Mouse (Mus musculus): ENCODE results near the gene Tmub2. TPM values are rescaled to one million over a fixed set of nuclear protein-coding genes. Genes with fewer than 3 reads are reported as not detected.

Gene Tmub2
- polyA plus RNA-seq, 1 experiment from 2014 or later = 46.7 TPM

DNA sequence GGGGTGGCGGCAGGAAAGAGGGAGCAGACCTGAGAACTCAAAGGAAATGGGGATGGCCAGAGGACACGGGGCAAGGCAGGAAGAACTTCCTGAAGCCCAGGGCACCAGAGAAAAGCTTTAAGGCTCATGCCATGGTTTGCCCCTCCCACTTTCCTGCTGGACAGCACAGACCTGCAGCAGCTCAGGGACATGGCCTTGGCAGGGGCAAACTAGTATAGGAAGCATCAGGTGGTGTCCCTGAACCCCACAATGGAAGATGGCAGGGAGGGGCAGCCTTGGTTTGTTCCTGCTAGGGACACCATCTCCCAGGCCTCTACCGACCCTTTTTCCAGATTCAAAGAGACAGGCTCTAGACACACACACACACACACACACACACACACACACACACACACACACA, 20.6 kb downstream of the Tmub2 start:
- H3K27me3 ChIP-seq (ENCODE audit: control insufficient read depth, insufficient read depth, low read length) = no peaks in the 10 kb centered on the region
- no peak overlapping the region for H3K9ac ChIP-seq (ENCODE audit: low read length)
- peaks cover 12% of the 10 kb centered on the region for H3K4me1 ChIP-seq (ENCODE audit: control insufficient read depth, insufficient read depth, low read length)
- H3K4me2 ChIP-seq (ENCODE audit: low read depth, severe bottlenecking) = no peak overlapping the region
- H3K36me3 ChIP-seq (ENCODE audit: control insufficient read depth, insufficient read depth, low read length) = peaks cover 17% of the 10 kb centered on the region; the same call in 1 of the 2 replicates
- no peak overlapping the region for H3K4me3 ChIP-seq (ENCODE audit: low read depth, low read length)
- ATAC-seq (ENCODE audit: insufficient number of reproducible peaks, low FRiP score, low TSS enrichment, low read depth) = no peak
- no peaks in the 10 kb centered on the region for H3K9me3 ChIP-seq (ENCODE audit: control insufficient read depth, low read length)
- no peak for DNase-seq (ENCODE audit: low spot score)
- H3K27ac ChIP-seq (replicated peaks; ENCODE audit: low read depth, low read length) = no peak overlapping the region; the same call in 1 of the 2 replicates
- WGBS = 62% methylated on average over 3 of the region's 3 CpGs

DNA sequence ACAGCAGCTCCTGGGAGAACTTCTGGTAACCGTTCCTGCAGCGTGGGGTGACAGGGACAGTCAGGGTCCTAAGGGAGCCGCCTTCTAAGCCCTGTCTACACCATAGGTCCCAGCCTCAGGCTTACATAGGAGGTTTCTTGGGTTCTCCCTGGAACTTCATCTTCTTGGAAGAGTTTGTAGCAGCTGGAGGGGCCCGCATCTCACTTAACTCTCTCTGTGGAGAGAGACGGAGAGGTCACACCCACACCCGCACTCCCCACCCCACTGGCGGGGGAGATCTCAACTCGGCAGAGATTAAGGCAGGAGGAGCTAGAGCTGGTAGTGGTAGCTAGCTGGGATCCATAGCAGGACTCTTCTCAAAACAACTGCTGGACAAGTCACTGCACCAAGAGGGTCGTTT, 23.4 kb downstream of the Tmub2 start:
- H3K4me3 ChIP-seq (ENCODE audit: low read depth, low read length) = no peak overlapping the region
- ATAC-seq (ENCODE audit: insufficient number of reproducible peaks, low FRiP score, low TSS enrichment, low read depth) = no peak
- H3K4me2 ChIP-seq (ENCODE audit: low read depth, severe bottlenecking) = no peak overlapping the region
- no peak for DNase-seq (ENCODE audit: low spot score)
- H3K9ac ChIP-seq (ENCODE audit: low read length) = no peak overlapping the region
- no peaks in the 10 kb centered on the region for H3K9me3 ChIP-seq (ENCODE audit: control insufficient read depth, low read length)
- H3K27me3 ChIP-seq (ENCODE audit: control insufficient read depth, insufficient read depth, low read length) = no peaks in the 10 kb centered on the region
- H3K36me3 ChIP-seq (ENCODE audit: control insufficient read depth, insufficient read depth, low read length) = peaks cover 21% of the 10 kb centered on the region
- peaks cover 17% of the 10 kb centered on the region for H3K4me1 ChIP-seq (ENCODE audit: control insufficient read depth, insufficient read depth, low read length)
- H3K27ac ChIP-seq (replicated peaks; ENCODE audit: low read depth, low read length) = no peak overlapping the region
- 86% methylated on average over 9 of the region's 9 CpGs for WGBS

DNA sequence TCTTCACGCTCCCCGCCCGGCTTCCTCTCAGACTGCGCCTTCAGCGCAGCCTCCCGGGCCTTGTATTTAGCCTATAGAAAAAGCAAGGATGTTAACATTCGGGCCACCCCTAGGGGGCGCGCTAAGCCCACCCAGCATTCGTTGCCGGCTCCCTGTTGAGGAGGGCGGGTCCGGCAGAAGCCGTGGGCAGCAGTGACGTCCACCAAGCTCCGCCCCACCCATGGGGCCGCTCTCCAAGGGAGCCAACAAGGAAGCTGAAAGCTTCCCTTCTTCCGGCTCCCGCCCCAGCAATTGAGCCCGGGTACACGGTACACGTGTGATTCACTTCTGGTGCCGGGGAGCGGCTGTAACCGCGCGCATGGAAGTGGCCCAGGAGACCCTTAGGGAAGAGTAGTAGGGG, 24.2 kb downstream of the Tmub2 start:
- peak; percentile 99 for DNase-seq (ENCODE audit: low spot score)
- peak overlapping the region; percentile 65 for H3K4me2 ChIP-seq (ENCODE audit: low read depth, severe bottlenecking)
- H3K4me1 ChIP-seq (ENCODE audit: control insufficient read depth, insufficient read depth, low read length) = peaks cover 17% of the 10 kb centered on the region
- peak overlapping the region; percentile 46 for H3K9ac ChIP-seq (ENCODE audit: low read length)
- ATAC-seq (ENCODE audit: insufficient number of reproducible peaks, low FRiP score, low TSS enrichment, low read depth) = peak; percentile 82
- H3K4me3 ChIP-seq (ENCODE audit: low read depth, low read length) = peak overlapping the region; percentile 33
- WGBS = 1% methylated on average over 27 of the region's 27 CpGs
- 0 out of 2 replicates have a peak overlapping the region, but pooled peaks have one; percentile 37 for H3K27ac ChIP-seq (replicated peaks; ENCODE audit: low read depth, low read length)
- H3K27me3 ChIP-seq (ENCODE audit: control insufficient read depth, insufficient read depth, low read length) = no peaks in the 10 kb centered on the region
- H3K36me3 ChIP-seq (ENCODE audit: control insufficient read depth, insufficient read depth, low read length) = peaks cover 29% of the 10 kb centered on the region
- H3K9me3 ChIP-seq (ENCODE audit: control insufficient read depth, low read length) = no peaks in the 10 kb centered on the region

DNA sequence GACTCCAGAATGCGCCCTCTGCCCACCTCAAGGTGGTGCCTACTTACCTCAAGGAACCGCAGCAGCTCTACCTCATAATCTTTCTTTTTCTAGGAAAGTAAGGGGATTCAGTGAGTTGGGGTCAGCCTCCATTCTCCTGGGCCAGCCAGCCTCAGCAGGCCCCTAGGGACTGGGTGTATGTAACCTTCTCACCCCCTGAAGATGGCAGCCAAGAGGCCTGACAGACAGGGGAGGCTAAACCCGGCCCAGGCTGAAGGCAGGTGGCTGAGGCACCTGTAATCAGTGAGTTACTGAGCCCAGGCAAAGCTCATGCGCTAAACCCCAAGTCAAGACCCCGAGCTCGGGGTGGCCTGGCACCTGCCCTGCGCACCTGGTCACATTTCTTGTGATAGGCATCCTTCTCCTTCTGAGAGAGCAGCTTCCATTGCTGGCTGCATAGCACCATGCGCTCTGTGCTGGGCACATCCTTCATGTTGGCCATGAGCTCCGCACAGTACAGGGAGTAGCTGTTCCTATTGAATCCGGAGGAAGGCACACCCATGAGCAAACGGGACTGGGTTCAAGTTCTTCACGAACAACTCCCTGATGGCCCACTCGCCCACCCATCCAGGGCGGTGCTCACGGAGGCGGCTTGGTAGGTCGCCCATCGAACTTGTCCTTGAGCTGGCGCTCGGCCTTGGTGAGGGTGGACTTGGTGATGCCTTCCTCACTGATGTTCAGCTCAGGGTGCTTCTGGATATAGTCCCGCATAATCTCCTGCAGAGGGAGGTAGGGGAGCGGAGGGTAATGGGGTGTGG, 25.3 kb downstream of the Tmub2 start:
- H3K27ac ChIP-seq (replicated peaks; ENCODE audit: low read depth, low read length) = no peak overlapping the region
- ATAC-seq (ENCODE audit: insufficient number of reproducible peaks, low FRiP score, low TSS enrichment, low read depth) (0 out of 2 replicates have a peak, but pooled peaks have one; percentile 0), DNase-seq (ENCODE audit: low spot score) (peak; percentile 23)
- peaks cover 17% of the 10 kb centered on the region for H3K4me1 ChIP-seq (ENCODE audit: control insufficient read depth, insufficient read depth, low read length)
- H3K9me3 ChIP-seq (ENCODE audit: control insufficient read depth, low read length) = no peaks in the 10 kb centered on the region
- WGBS = 88% methylated on average over 22 of the region's 22 CpGs
- no peaks in the 10 kb centered on the region for H3K27me3 ChIP-seq (ENCODE audit: control insufficient read depth, insufficient read depth, low read length)
- no peak overlapping the region for H3K9ac ChIP-seq (ENCODE audit: low read length)
- peak overlapping the region; percentile 65 for H3K4me2 ChIP-seq (ENCODE audit: low read depth, severe bottlenecking)
- H3K4me3 ChIP-seq (ENCODE audit: low read depth, low read length) = peak overlapping the region; percentile 33
- peaks cover 32% of the 10 kb centered on the region for H3K36me3 ChIP-seq (ENCODE audit: control insufficient read depth, insufficient read depth, low read length)

DNA sequence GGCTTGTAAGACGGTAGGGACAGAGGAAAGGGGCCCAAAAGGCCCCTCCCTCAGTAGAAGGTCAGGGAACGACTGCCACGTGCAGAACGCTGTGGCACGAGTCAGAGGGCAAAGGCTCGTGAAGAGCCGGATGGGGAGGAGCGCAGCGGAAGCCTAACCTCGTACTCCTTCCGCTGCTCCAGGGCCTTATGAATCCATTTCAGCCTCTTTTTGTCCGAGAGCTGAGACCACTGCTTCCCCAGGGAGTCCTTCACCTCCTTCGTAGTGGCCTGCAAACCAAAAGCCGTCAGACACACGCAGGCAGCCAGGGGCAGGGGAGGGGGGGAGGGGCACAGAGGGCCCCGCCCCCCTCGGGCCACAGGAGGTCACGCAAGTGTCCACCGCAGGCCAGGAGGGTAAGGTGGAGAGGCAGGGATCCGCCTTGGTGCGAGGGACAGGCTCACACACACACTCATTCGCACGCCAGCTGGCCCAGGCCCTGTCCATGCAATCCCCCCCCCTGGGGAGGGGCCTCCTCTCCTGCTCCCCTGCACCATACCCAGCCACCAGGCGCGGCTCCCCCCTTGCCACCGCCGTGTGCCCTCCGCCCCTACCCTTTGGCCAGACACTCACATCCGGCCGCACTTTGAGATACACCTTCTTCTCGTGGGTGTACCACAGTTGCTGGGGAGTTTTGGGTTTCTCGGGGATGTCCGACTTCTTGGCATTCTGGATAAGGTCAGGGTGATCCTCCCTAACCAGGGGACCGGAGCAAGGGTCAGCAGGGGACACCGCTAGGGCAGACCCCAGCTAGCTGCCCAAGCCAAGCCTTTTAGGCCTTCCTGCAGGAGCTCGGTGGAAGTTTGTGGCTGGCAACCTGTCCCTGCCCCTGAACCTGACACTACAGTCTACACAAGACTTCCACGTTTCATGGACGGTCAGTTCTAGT, 26.3 kb downstream of the Tmub2 start:
- H3K27ac ChIP-seq (replicated peaks; ENCODE audit: low read depth, low read length) = no peak overlapping the region
- peaks cover 21% of the 10 kb centered on the region for H3K4me1 ChIP-seq (ENCODE audit: control insufficient read depth, insufficient read depth, low read length)
- ATAC-seq (ENCODE audit: insufficient number of reproducible peaks, low FRiP score, low TSS enrichment, low read depth) (no peak), DNase-seq (ENCODE audit: low spot score) (no peak)
- H3K9ac ChIP-seq (ENCODE audit: low read length) = no peak overlapping the region
- peaks cover 32% of the 10 kb centered on the region for H3K36me3 ChIP-seq (ENCODE audit: control insufficient read depth, insufficient read depth, low read length)
- H3K4me3 ChIP-seq (ENCODE audit: low read depth, low read length) = no peak overlapping the region
- no peak overlapping the region for H3K4me2 ChIP-seq (ENCODE audit: low read depth, severe bottlenecking)
- no peaks in the 10 kb centered on the region for H3K9me3 ChIP-seq (ENCODE audit: control insufficient read depth, low read length)
- no peaks in the 10 kb centered on the region for H3K27me3 ChIP-seq (ENCODE audit: control insufficient read depth, insufficient read depth, low read length)
- WGBS = 46% methylated on average over 37 of the region's 38 CpGs

DNA sequence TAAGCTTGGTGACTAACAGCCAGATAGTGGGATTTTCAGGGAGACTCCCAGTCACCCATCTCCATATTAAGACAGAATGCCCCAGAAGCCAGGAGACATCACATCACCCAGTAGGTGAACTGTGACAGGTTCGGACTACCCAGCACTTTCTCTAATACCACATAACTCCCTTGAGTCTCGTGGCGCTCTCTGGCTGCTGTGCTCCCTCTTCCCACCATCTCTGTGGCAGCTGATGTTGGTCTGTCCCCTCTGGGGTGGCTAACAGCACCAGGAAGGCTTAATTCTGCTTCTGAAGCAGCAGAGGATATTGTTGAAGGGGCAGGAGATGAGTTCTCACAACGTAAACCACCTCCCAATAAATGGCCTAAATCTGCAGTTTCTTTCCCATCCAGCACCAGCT, 27.2 kb downstream of the Tmub2 start:
- peaks cover 26% of the 10 kb centered on the region for H3K36me3 ChIP-seq (ENCODE audit: control insufficient read depth, insufficient read depth, low read length)
- H3K27me3 ChIP-seq (ENCODE audit: control insufficient read depth, insufficient read depth, low read length) = no peaks in the 10 kb centered on the region
- DNase-seq (ENCODE audit: low spot score) (no peak), ATAC-seq (ENCODE audit: insufficient number of reproducible peaks, low FRiP score, low TSS enrichment, low read depth) (no peak)
- WGBS = 86% methylated on average over 4 of the region's 4 CpGs
- no peaks in the 10 kb centered on the region for H3K9me3 ChIP-seq (ENCODE audit: control insufficient read depth, low read length)
- no peak overlapping the region for H3K4me2 ChIP-seq (ENCODE audit: low read depth, severe bottlenecking)
- no peak overlapping the region for H3K27ac ChIP-seq (replicated peaks; ENCODE audit: low read depth, low read length)
- H3K4me1 ChIP-seq (ENCODE audit: control insufficient read depth, insufficient read depth, low read length) = peaks cover 21% of the 10 kb centered on the region
- H3K4me3 ChIP-seq (ENCODE audit: low read depth, low read length) = no peak overlapping the region
- H3K9ac ChIP-seq (ENCODE audit: low read length) = no peak overlapping the region

DNA sequence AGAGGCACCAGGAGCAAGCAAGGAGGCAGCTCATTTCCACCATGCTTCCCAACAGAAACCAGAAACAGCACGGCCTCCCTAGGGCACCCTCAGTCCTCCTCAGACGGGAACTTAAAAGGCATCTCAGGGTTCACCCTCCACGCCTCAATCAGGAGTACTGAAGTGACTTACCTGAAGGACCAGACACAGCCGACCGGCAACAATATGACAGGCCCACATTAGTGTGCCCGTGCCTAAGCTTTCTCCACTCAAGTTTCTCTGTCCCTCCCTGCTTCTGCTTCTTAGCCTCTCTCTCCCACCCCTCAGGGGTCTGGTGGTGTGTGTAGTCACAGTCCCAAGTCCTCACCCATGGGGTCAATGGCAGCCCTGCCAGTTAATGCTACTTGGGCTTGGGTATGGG, 27.9 kb downstream of the Tmub2 start:
- Histone ChIP-seq H3K4me3 (ENCODE audit: low read depth, low read length) (no peak overlapping the region), H3K27ac (replicated peaks; ENCODE audit: low read depth, low read length) (no peak overlapping the region), H3K9me3 (ENCODE audit: control insufficient read depth, low read length) (no peaks in the 10 kb centered on the region), H3K9ac (ENCODE audit: low read length) (no peak overlapping the region), H3K4me2 (ENCODE audit: low read depth, severe bottlenecking) (no peak overlapping the region), H3K27me3 (ENCODE audit: control insufficient read depth, insufficient read depth, low read length) (no peaks in the 10 kb centered on the region), H3K36me3 (ENCODE audit: control insufficient read depth, insufficient read depth, low read length) (peaks cover 22% of the 10 kb centered on the region), H3K4me1 (ENCODE audit: control insufficient read depth, insufficient read depth, low read length) (peaks cover 21% of the 10 kb centered on the region)
- DNase-seq (ENCODE audit: low spot score) = peak; percentile 15
- 82% methylated on average over 6 of the region's 6 CpGs for WGBS
- ATAC-seq (ENCODE audit: insufficient number of reproducible peaks, low FRiP score, low TSS enrichment, low read depth) = no peak

DNA sequence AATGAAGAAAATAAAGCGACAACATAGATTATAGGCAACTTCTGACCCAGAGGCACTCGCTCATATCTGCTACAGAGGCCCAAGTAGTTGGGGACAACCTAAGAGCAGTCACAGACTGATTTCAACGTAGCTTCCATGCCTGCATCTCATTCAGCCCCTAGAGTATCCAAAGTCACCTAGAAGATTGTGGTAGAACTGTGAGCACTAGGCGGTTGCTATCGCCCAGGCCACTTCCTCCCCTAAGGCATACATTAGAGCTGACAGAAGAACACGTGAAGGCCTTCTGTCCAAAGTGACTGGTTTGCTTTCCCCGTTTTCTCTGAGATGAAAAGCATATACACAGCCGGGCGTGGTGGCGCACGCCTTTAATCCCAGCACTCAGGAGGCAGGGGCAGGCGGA, 29.6 kb downstream of the Tmub2 start:
- Histone ChIP-seq H3K36me3 (ENCODE audit: control insufficient read depth, insufficient read depth, low read length) (peaks cover 15% of the 10 kb centered on the region), H3K4me2 (ENCODE audit: low read depth, severe bottlenecking) (no peak overlapping the region), H3K4me1 (ENCODE audit: control insufficient read depth, insufficient read depth, low read length) (peaks cover 16% of the 10 kb centered on the region), H3K27ac (replicated peaks; ENCODE audit: low read depth, low read length) (no peak overlapping the region), H3K9me3 (ENCODE audit: control insufficient read depth, low read length) (no peaks in the 10 kb centered on the region), H3K9ac (ENCODE audit: low read length) (no peak overlapping the region), H3K4me3 (ENCODE audit: low read depth, low read length) (no peak overlapping the region), H3K27me3 (ENCODE audit: control insufficient read depth, insufficient read depth, low read length) (no peaks in the 10 kb centered on the region)
- DNase-seq (ENCODE audit: low spot score) = no peak
- WGBS = 89% methylated on average over 12 of the region's 12 CpGs
- ATAC-seq (ENCODE audit: insufficient number of reproducible peaks, low FRiP score, low TSS enrichment, low read depth) = no peak

All from limb, embryonic 11.5 days (tissue).